Mouse (Mus musculus) kidney, adult 2 months (tissue): Measurements from ENCODE around the gene Myrfl.

Source experiments
- CTCF ChIP-seq: fragments of 200-500 bp; conservative IDR thresholded peaks from 2 replicates; pipeline ENCODE4 v1.5.1; 2011; ENCODE audit warnings: low read depth, mild to moderate bottlenecking, control low read depth, low read length, moderate library complexity, mixed read lengths; ENCODE audit not compliant: insufficient read depth, insufficient read length
- POLR2A ChIP-seq: fragments of 200-500 bp; IDR thresholded peaks from one replicate; pipeline ENCODE4 v1.6.1; 2011; ENCODE audit warnings: low read depth, low read length, control low read depth

GRCm38 (mm10) chr10:116930506-116930905, 33.8 kb upstream of the Myrfl start:
- TF ChIP-seq POLR2A (no peak), CTCF (no peak)
